Mouse (Mus musculus) embryonic fibroblast, embryonic 13.5 days (primary cell): ENCODE measurements around the gene Dynlt1f.
"Not testable (repeated sequence)": the region's sequence is repeated elsewhere in the genome, so short reads cannot be mapped to it uniquely, and the experiment has no call there.

Experiments
- CTCF ChIP-seq: IDR thresholded peaks from 2 replicates; pipeline ENCODE4 v1.5.1; 2011; ENCODE audit warnings: mild to moderate bottlenecking, control low read depth, low read length, moderate library complexity, borderline replicate concordance; ENCODE audit not compliant: insufficient read depth
- POLR2A ChIP-seq: IDR thresholded peaks from 2 replicates; pipeline ENCODE4 v1.6.1; 2011; ENCODE audit warnings: low read depth, mild to moderate bottlenecking, control low read depth, low read length, moderate library complexity

DNA sequence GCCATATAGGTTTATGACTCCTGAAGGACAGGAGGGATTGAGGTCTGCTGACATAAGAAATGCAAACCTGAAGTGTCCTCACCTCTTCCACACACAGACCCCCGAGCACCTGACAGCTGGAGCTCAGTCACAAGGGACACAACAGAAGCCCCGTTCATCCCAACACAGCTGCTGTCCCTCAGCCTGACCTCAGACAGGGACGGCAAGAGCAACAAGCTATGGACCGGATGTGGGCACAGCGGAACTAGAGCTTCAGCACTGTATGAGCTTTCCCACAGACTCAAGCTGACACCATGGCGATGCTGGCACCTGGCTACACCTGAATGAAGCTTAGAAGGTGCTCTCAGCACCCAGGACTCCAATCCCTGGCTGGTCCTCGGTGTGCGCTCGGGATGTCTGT is 41.4 kb downstream of the Dynlt1f start:
- not testable (repeated sequence) for TF ChIP-seq CTCF, POLR2A
